Mouse (Mus musculus) heart, postnatal 0 days (tissue): ENCODE results near the gene Rbm5. TPM values are rescaled to one million over a fixed set of nuclear protein-coding genes. Genes with fewer than 3 reads are reported as not detected.

Experiments
- ATAC-seq: fragments of 200-750 bp; cut with Nextera tagmentation; 2 replicates; pipeline ENCODE4 v1.8.0; 2017; ENCODE audit warnings: low read depth, moderate number of reproducible peaks, moderate library complexity; ENCODE audit not compliant: insufficient read depth
- DNase-seq: peaks from one replicate; pipeline ENCODE4 v3.0.0-alpha.2; 2016; ENCODE audit warnings: low spot score
- H3K27ac ChIP-seq: fragments of 300-500 bp; sonication (generic); 2 replicates; pipeline ENCODE4 v1.5.1; 2014; ENCODE audit warnings: low read depth, mild to moderate bottlenecking
- H3K27me3 ChIP-seq: fragments of 300-500 bp; sonication (generic); 2 replicates; pipeline ENCODE4 v1.6.1; 2014; ENCODE audit warnings: low read length, mixed read lengths; ENCODE audit not compliant: control insufficient read depth, insufficient read depth
- H3K36me3 ChIP-seq: fragments of 300-500 bp; sonication (generic); replicated peaks from 2 replicates; pipeline ENCODE4 v1.6.1; 2014; ENCODE audit warnings: low read length, mixed read lengths; ENCODE audit not compliant: control insufficient read depth, insufficient read depth
- H3K4me1 ChIP-seq: fragments of 300-500 bp; sonication (generic); 2 replicates; pipeline ENCODE4 v1.6.1; 2014; ENCODE audit warnings: antibody characterized with exemption; ENCODE audit not compliant: control insufficient read depth, insufficient read depth
- H3K4me2 ChIP-seq: fragments of 300-500 bp; sonication (generic); 2 replicates; pipeline ENCODE4 v1.6.1; 2014; ENCODE audit warnings: low read depth, mild to moderate bottlenecking, low read length, moderate library complexity
- H3K4me3 ChIP-seq: fragments of 300-500 bp; sonication (generic); 2 replicates; pipeline ENCODE4 v1.5.1; 2014; ENCODE audit warnings: low read depth, low read length
- H3K9ac ChIP-seq: fragments of 300-500 bp; sonication (generic); replicated peaks from 2 replicates; pipeline ENCODE4 v1.6.1; 2014; ENCODE audit warnings: low read depth, low read length, mixed read lengths
- H3K9me3 ChIP-seq: fragments of 300-500 bp; sonication (generic); replicated peaks from 2 replicates; pipeline ENCODE4 v1.6.1; 2016; ENCODE audit warnings: low read length; ENCODE audit not compliant: control insufficient read depth
- CTCF ChIP-seq: IDR thresholded peaks from 2 replicates; pipeline ENCODE4 v1.5.1; 2016; ENCODE audit warnings: antibody characterized with exemption, control low read depth, low read depth
- EP300 ChIP-seq: IDR thresholded peaks from 2 replicates; pipeline ENCODE4 v1.6.1; 2016; ENCODE audit warnings: antibody characterized with exemption, low read depth
- WGBS: fragments of 180-500 bp; shearing (Covaris S2); extraction: QIAGEN DNeasy Blood & Tissue Kit; methylation state at CpG from one replicate; pipeline ENCODE4 v1.1.7; 2014; 5-methylcytosine and 5-hydroxymethylcytosine counted together
- polyA plus RNA-seq: library from polyadenylated mRNA; unstranded; fragments of >200 nt; fragmentation: Nextera tagmentation; extraction: Ambion mirVana; gene quantifications from 2 replicates; pipeline ENCODE4 v1.2.1, GENCODE M21; 2015
- total RNA-seq: library from RNA; depleted of rRNA; stranded (reverse); fragments of >200 nt; gene quantifications from 2 replicates; pipeline ENCODE4 v1.2.3, GENCODE M21; 2014; ENCODE audit warnings: low replicate concordance

The Rbm5 gene
- total and polyA plus RNA-seq, 2 experiments from 2014 or later: 81.7 to 90.6 TPM

GRCm38 (mm10) chr9:107703337-107704122 lies 67.3 kb downstream of the Rbm5 start:
- Histone ChIP-seq H3K27me3 (peaks cover 25% of the 10 kb centered on the region), H3K9ac (no peak overlapping the region), H3K4me1 (peaks cover 27% of the 10 kb centered on the region; the same call in 1 of the 2 replicates), H3K4me3 (no peak overlapping the region), H3K4me2 (no peak overlapping the region), H3K36me3 (no peaks in the 10 kb centered on the region), H3K9me3 (no peaks in the 10 kb centered on the region), H3K27ac (no peak overlapping the region)
- ATAC-seq: no peak
- whole genome bisulfite sequencing: 55% methylated on average over 14 of the region's 14 CpGs
- TF ChIP-seq CTCF: no peak
- TF ChIP-seq EP300: no peak
- no peak for DNase-seq

DNA sequence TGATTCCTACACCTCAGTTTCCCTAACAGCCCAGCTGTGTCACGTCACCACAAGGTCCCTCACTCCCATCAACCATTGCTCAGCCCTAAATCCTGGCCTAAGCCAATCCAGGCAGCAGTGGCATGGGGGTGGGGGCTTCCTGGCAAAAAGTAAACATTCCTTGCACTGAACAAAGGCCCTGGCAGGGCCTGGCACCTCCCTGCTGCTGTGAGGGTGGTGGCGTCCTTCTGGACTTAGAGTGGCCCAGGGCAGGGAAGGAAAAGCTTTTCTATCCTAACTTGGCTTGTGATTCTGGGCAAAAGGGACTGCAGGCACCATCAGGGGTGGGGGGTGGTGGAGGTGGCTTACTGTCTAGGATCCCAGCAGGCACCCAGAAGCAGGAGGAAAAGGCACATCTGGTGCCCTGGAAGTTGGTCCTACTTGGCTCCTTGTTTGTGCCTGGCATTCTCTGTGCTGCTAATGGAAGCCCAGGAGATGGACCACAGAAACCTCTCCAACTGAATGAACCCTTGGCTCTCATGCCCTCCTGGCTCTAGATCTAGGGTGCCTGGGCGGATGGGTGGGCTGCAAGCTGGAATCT lies 68.1 kb downstream of the Rbm5 start:
- H3K4me1 ChIP-seq: peaks cover 24% of the 10 kb centered on the region
- H3K27ac ChIP-seq: peak overlapping the region; percentile 41; the same call in 1 of the 2 replicates
- no peaks in the 10 kb centered on the region for H3K9me3 ChIP-seq
- no peak overlapping the region for H3K4me2 ChIP-seq
- no peak for ATAC-seq
- no peak for TF ChIP-seq EP300
- no peak for TF ChIP-seq CTCF
- WGBS: 66% methylated on average over 3 of the region's 3 CpGs
- no peak overlapping the region for H3K4me3 ChIP-seq
- H3K9ac ChIP-seq: no peak overlapping the region
- no peaks in the 10 kb centered on the region for H3K36me3 ChIP-seq
- peaks cover 17% of the 10 kb centered on the region for H3K27me3 ChIP-seq
- DNase-seq: no peak

- DNase-seq: no peak
- Histone ChIP-seq H3K9me3 (no peaks in the 10 kb centered on the region), H3K4me2 (no peak overlapping the region), H3K27me3 (peaks cover 6% of the 10 kb centered on the region; the same call in 1 of the 2 replicates), H3K9ac (no peak overlapping the region), H3K36me3 (no peaks in the 10 kb centered on the region), H3K4me3 (no peak overlapping the region), H3K4me1 (peaks cover 24% of the 10 kb centered on the region), H3K27ac (no peak overlapping the region)
- peak; percentile 30; the same call in 1 of the 2 replicates for ATAC-seq
- TF ChIP-seq CTCF: no peak
- no peak for TF ChIP-seq EP300
- 27% methylated on average over 12 of the region's 12 CpGs for WGBS
Measured at GRCm38 (mm10) chr9:107701594-107701993, 69.2 kb downstream of the Rbm5 start.

DNA sequence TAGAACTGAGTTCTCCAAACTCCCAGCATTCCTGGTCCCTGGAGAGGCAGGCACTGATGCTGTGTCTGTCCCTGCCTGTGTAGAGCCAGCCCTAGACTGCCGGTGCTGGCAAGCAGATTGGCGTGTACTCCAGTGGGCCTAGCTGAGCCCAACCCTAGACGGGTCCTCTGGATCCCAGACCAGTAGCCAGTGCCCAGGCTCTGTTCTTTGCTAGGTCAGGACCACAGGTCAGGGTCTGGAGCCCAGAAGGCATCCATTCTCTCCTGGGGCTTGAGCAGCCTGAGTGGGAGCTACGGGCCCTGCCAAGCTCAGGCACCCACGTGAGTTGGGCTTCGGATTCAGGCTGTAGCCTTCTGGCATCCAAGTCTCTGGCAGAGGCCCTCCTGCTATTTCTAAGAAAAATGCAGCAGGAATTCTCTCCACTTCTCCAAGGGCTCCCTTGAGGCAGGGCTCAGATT lies 70.7 kb downstream of the Rbm5 start:
- Histone ChIP-seq H3K9me3 (no peaks in the 10 kb centered on the region), H3K4me3 (no peak overlapping the region), H3K36me3 (no peaks in the 10 kb centered on the region), H3K27me3 (no peaks in the 10 kb centered on the region), H3K9ac (no peak overlapping the region), H3K4me1 (peaks cover 24% of the 10 kb centered on the region), H3K4me2 (no peak overlapping the region), H3K27ac (peak overlapping the region; percentile 34)
- ATAC-seq (no peak), DNase-seq (no peak)
- WGBS: 33% methylated on average over 6 of the region's 6 CpGs
- no peak for TF ChIP-seq EP300
- TF ChIP-seq CTCF: no peak

- Histone ChIP-seq H3K4me1 (peaks cover 28% of the 10 kb centered on the region), H3K36me3 (no peaks in the 10 kb centered on the region), H3K27me3 (no peaks in the 10 kb centered on the region), H3K9me3 (no peaks in the 10 kb centered on the region), H3K27ac (peak overlapping the region; percentile 34; the same call in 1 of the 2 replicates), H3K9ac (no peak overlapping the region), H3K4me2 (no peak overlapping the region), H3K4me3 (no peak overlapping the region)
- ATAC-seq: no peak
- 30% methylated on average over 9 of the region's 9 CpGs for WGBS
- TF ChIP-seq CTCF (no peak), EP300 (no peak)
- DNase-seq: no peak
Measured at GRCm38 (mm10) chr9:107699376-107699980, 71.3 kb downstream of the Rbm5 start.
